Mouse (Mus musculus) midbrain, embryonic 16.5 days (tissue): ENCODE measurements at regions not wholly inside any gene's neighbourhood (a gene's known extent, or its start where the extent isn't known, plus 50 kb on each side); places are given as distances from the start of the nearest gene placed in this dataset.

Experiments used
- ATAC-seq: fragments of 200-750 bp; cut with Nextera tagmentation; 2 replicates; pipeline ENCODE4 v1.8.0; 2017; ENCODE audit warnings: moderate TSS enrichment
- H3K27ac ChIP-seq: fragments of 300-500 bp; sonication (generic); 2 replicates; pipeline ENCODE4 v1.5.1; 2014; ENCODE audit warnings: mild to moderate bottlenecking, low read length, mixed read lengths
- H3K27me3 ChIP-seq: fragments of 300-500 bp; sonication (generic); 2 replicates; pipeline ENCODE4 v1.6.1; 2014; ENCODE audit warnings: low read depth, low read length, mixed read lengths; ENCODE audit not compliant: control insufficient read depth, insufficient read depth
- H3K36me3 ChIP-seq: fragments of 300-500 bp; sonication (generic); 2 replicates; pipeline ENCODE4 v1.6.1; 2014; ENCODE audit warnings: mild to moderate bottlenecking, low read length, moderate library complexity, mixed read lengths; ENCODE audit not compliant: control insufficient read depth, insufficient read depth
- H3K4me1 ChIP-seq: fragments of 300-500 bp; sonication (generic); 2 replicates; pipeline ENCODE4 v1.6.1; 2014; ENCODE audit warnings: mild to moderate bottlenecking, low read length, mixed read lengths; ENCODE audit not compliant: control insufficient read depth, insufficient read depth
- H3K4me2 ChIP-seq: fragments of 300-500 bp; sonication (generic); 2 replicates; pipeline ENCODE4 v1.6.1; 2014; ENCODE audit warnings: mild to moderate bottlenecking, low read length, mixed read lengths
- H3K4me3 ChIP-seq: fragments of 300-500 bp; sonication (generic); 2 replicates; pipeline ENCODE4 v1.5.1; 2014; ENCODE audit warnings: low read depth, mild to moderate bottlenecking, low read length, moderate library complexity, mixed read lengths
- H3K9ac ChIP-seq: fragments of 300-500 bp; sonication (generic); 2 replicates; pipeline ENCODE4 v1.6.1; 2014; ENCODE audit warnings: low read depth, low read length, mixed read lengths
- H3K9me3 ChIP-seq: fragments of 300-500 bp; sonication (generic); replicated peaks from 2 replicates; pipeline ENCODE4 v1.6.1; 2014; ENCODE audit warnings: mild to moderate bottlenecking, low read length, mixed read lengths; ENCODE audit not compliant: control insufficient read depth, poor library complexity, severe bottlenecking
- WGBS: fragments of 180-500 bp; shearing (Covaris S2); extraction: QIAGEN DNeasy Blood & Tissue Kit; methylation state at CpG from one replicate; pipeline ENCODE4 v1.1.7; 2014; 5-methylcytosine and 5-hydroxymethylcytosine counted together

GRCm38 (mm10) chr12:59770980-59771379 is 551.5 kb upstream of the Fbxo33 start:
- no peak overlapping the region for H3K27ac ChIP-seq
- no peak for ATAC-seq
- no peaks in the 10 kb centered on the region for H3K36me3 ChIP-seq
- H3K4me3 ChIP-seq, result no peak overlapping the region
- no peaks in the 10 kb centered on the region for H3K27me3 ChIP-seq
- no peaks in the 10 kb centered on the region for H3K9me3 ChIP-seq
- no peak overlapping the region for H3K9ac ChIP-seq
- no peaks in the 10 kb centered on the region for H3K4me1 ChIP-seq
- 100% methylated on average over 1 of the region's 1 CpGs for WGBS
- H3K4me2 ChIP-seq, result no peak overlapping the region

- H3K4me1 ChIP-seq, result no peaks in the 10 kb centered on the region
- no peak overlapping the region for H3K4me3 ChIP-seq
- no peak overlapping the region for H3K9ac ChIP-seq
- no peaks in the 10 kb centered on the region for H3K36me3 ChIP-seq
- WGBS, result 88% methylated on average over 1 of the region's 1 CpGs
- H3K27me3 ChIP-seq, result no peaks in the 10 kb centered on the region
- no peaks in the 10 kb centered on the region for H3K9me3 ChIP-seq
- no peak overlapping the region for H3K4me2 ChIP-seq
- ATAC-seq, result no peak
- H3K27ac ChIP-seq, result no peak overlapping the region
Measured at GRCm38 (mm10) chr12:59762260-59762659, 542.7 kb upstream of the Fbxo33 start.

GRCm38 (mm10) chr12:59744768-59745167 is 525.2 kb upstream of the Fbxo33 start:
- Histone ChIP-seq H3K27me3 (no peaks in the 10 kb centered on the region), H3K4me3 (no peak overlapping the region), H3K9me3 (no peaks in the 10 kb centered on the region), H3K27ac (no peak overlapping the region), H3K36me3 (no peaks in the 10 kb centered on the region), H3K9ac (no peak overlapping the region), H3K4me2 (no peak overlapping the region), H3K4me1 (no peaks in the 10 kb centered on the region)
- ATAC-seq, result no peak
- 88% methylated on average over 2 of the region's 2 CpGs for WGBS

- 90% methylated on average over 11 of the region's 11 CpGs for WGBS
Measured at GRCm38 (mm10) chr12:59743211-59743610, 523.7 kb upstream of the Fbxo33 start.

GRCm38 (mm10) chr12:59724951-59725350 is 505.4 kb upstream of the Fbxo33 start:
- no peak overlapping the region for H3K9ac ChIP-seq
- H3K27ac ChIP-seq, result no peak overlapping the region
- no peak overlapping the region for H3K4me2 ChIP-seq
- no peaks in the 10 kb centered on the region for H3K27me3 ChIP-seq
- 92% methylated on average over 1 of the region's 1 CpGs for WGBS
- H3K4me1 ChIP-seq, result no peaks in the 10 kb centered on the region
- no peak overlapping the region for H3K4me3 ChIP-seq
- no peaks in the 10 kb centered on the region for H3K9me3 ChIP-seq
- no peaks in the 10 kb centered on the region for H3K36me3 ChIP-seq
- no peak for ATAC-seq

More at GRCm38 (mm10) chr12:59743211-59743610, 523.7 kb upstream of the Fbxo33 start:
- Histone ChIP-seq H3K36me3 (no peaks in the 10 kb centered on the region), H3K9me3 (no peaks in the 10 kb centered on the region), H3K4me2 (no peak overlapping the region), H3K4me3 (no peak overlapping the region), H3K9ac (no peak overlapping the region), H3K27ac (no peak overlapping the region), H3K4me1 (no peaks in the 10 kb centered on the region), H3K27me3 (no peaks in the 10 kb centered on the region)
- ATAC-seq, result no peak

GRCm38 (mm10) chr12:59722471-59723182 is 503.1 kb upstream of the Fbxo33 start:
- 78% methylated on average over 6 of the region's 6 CpGs for WGBS

GRCm38 (mm10) chr12:59713216-59713615 is 493.7 kb upstream of the Fbxo33 start:
- no peak overlapping the region for H3K4me3 ChIP-seq

More at GRCm38 (mm10) chr12:59722471-59723182, 503.1 kb upstream of the Fbxo33 start:
- Histone ChIP-seq H3K27me3 (no peaks in the 10 kb centered on the region), H3K4me3 (no peak overlapping the region), H3K9me3 (no peaks in the 10 kb centered on the region), H3K36me3 (no peaks in the 10 kb centered on the region), H3K9ac (no peak overlapping the region), H3K4me2 (no peak overlapping the region), H3K27ac (no peak overlapping the region), H3K4me1 (no peaks in the 10 kb centered on the region)
- ATAC-seq, result no peak

GRCm38 (mm10) chr12:59683235-59683634 is 463.7 kb upstream of the Fbxo33 start:
- H3K27ac ChIP-seq, result no peak overlapping the region
- no peak overlapping the region for H3K4me3 ChIP-seq
- no peaks in the 10 kb centered on the region for H3K9me3 ChIP-seq
- H3K4me1 ChIP-seq, result no peaks in the 10 kb centered on the region
- H3K36me3 ChIP-seq, result no peaks in the 10 kb centered on the region
- no peak overlapping the region for H3K4me2 ChIP-seq
- no peaks in the 10 kb centered on the region for H3K27me3 ChIP-seq
- H3K9ac ChIP-seq, result no peak overlapping the region
- WGBS, result 95% methylated on average over 2 of the region's 2 CpGs
- ATAC-seq, result no peak

More at GRCm38 (mm10) chr12:59713216-59713615, 493.7 kb upstream of the Fbxo33 start:
- no peaks in the 10 kb centered on the region for H3K27me3 ChIP-seq
- no peaks in the 10 kb centered on the region for H3K9me3 ChIP-seq
- no peak overlapping the region for H3K4me2 ChIP-seq
- 59% methylated on average over 3 of the region's 3 CpGs for WGBS
- H3K9ac ChIP-seq, result no peak overlapping the region
- H3K27ac ChIP-seq, result no peak overlapping the region
- no peaks in the 10 kb centered on the region for H3K4me1 ChIP-seq
- H3K36me3 ChIP-seq, result no peaks in the 10 kb centered on the region
- no peak for ATAC-seq

- no peak overlapping the region for H3K27ac ChIP-seq
- ATAC-seq, result no peak
Measured at GRCm38 (mm10) chr12:59663161-59663560, 443.6 kb upstream of the Fbxo33 start.

More at GRCm38 (mm10) chr12:59663161-59663560, 443.6 kb upstream of the Fbxo33 start:
- Histone ChIP-seq H3K4me3 (no peak overlapping the region), H3K27me3 (no peaks in the 10 kb centered on the region), H3K4me1 (no peaks in the 10 kb centered on the region), H3K36me3 (no peaks in the 10 kb centered on the region), H3K9me3 (no peaks in the 10 kb centered on the region), H3K4me2 (no peak overlapping the region), H3K9ac (no peak overlapping the region)
